Comparison of ENCODE assay signal across 18 mouse cellular contexts in genomic region chr5:37214614-37215013, GRCm38 (mm10). TPM values are rescaled to one million over a fixed set of nuclear protein-coding genes. Genes with fewer than 3 reads are reported as not detected.
DNase-seq lines count a peak whose midpoint lies in the region; ATAC-seq and TF ChIP-seq lines count a peak whose summit lies in the region.
"Had no signal": no experiment of that assay in that cellular context is flagged by ENCODE, and none has a peak within 500 bp of the region (broad histone marks: within the 10 kb centered on the region; RNA-seq: fewer than 3 reads in every experiment).

No protein-coding gene starts in this region.

- WGBS in midbrain, embryonic 11.5 days: 86% methylated on average over 6 of the region's 6 CpGs
- 76% methylated on average over 6 of the region's 6 CpGs for WGBS in midbrain, embryonic 16.5 days
- WGBS in hindbrain, embryonic 12.5 days: 70% methylated on average over 6 of the region's 6 CpGs
- WGBS in hindbrain, postnatal 0 days: 77% methylated on average over 6 of the region's 6 CpGs
- 30% methylated on average over 6 of the region's 6 CpGs for WGBS in neural tube, embryonic 15.5 days

- no peak overlapping the region for H3K4me3 ChIP-seq in midbrain, embryonic 11.5 days (ENCODE audit: low read depth, low read length)
- H3K4me3 ChIP-seq in midbrain, embryonic 16.5 days (ENCODE audit: low read depth, low read length): no peak overlapping the region
- no peak overlapping the region for H3K4me3 ChIP-seq in hindbrain, embryonic 12.5 days
- no peak overlapping the region for H3K4me3 ChIP-seq in hindbrain, postnatal 0 days (ENCODE audit: low read length)
- H3K4me3 ChIP-seq in neural tube, embryonic 15.5 days (replicated peaks): no peak overlapping the region
- H3K4me3 ChIP-seq: embryonic facial prominence, embryonic 12.5 days; forebrain, embryonic 15.5 days; heart, embryonic 15.5 days had no signal

- TF ChIP-seq CTCF in hindbrain, postnatal 0 days (IDR thresholded peaks at IDR 0.05; ENCODE audit: low read depth): no peak

- no peaks in the 10 kb centered on the region for H3K9me3 ChIP-seq in midbrain, embryonic 11.5 days (ENCODE audit: control insufficient read depth, low read length)
- H3K9me3 ChIP-seq in midbrain, embryonic 16.5 days (replicated peaks; ENCODE audit: control insufficient read depth, low read length, poor library complexity, severe bottlenecking): no peaks in the 10 kb centered on the region
- H3K9me3 ChIP-seq in hindbrain, embryonic 12.5 days (replicated peaks): no peaks in the 10 kb centered on the region
- H3K9me3 ChIP-seq in hindbrain, postnatal 0 days (ENCODE audit: low read length): no peaks in the 10 kb centered on the region
- no peaks in the 10 kb centered on the region for H3K9me3 ChIP-seq in neural tube, embryonic 15.5 days (replicated peaks)
- H3K9me3 ChIP-seq: embryonic facial prominence, embryonic 12.5 days; forebrain, embryonic 15.5 days; heart, embryonic 15.5 days had no signal

- no peak overlapping the region for H3K27ac ChIP-seq in midbrain, embryonic 11.5 days (ENCODE audit: low read depth, low read length)
- no peak overlapping the region for H3K27ac ChIP-seq in midbrain, embryonic 16.5 days (ENCODE audit: low read length)
- no peak overlapping the region for H3K27ac ChIP-seq in hindbrain, embryonic 12.5 days
- no peak overlapping the region for H3K27ac ChIP-seq in hindbrain, postnatal 0 days
- H3K27ac ChIP-seq in neural tube, embryonic 15.5 days (replicated peaks): peak overlapping the region; percentile 24; the same call in 1 of the 2 replicates
- H3K27ac ChIP-seq: embryonic facial prominence, embryonic 12.5 days; forebrain, embryonic 15.5 days; heart, embryonic 15.5 days had no signal

- H3K27me3 ChIP-seq in midbrain, embryonic 11.5 days (ENCODE audit: control insufficient read depth, insufficient read depth, low read length): no peaks in the 10 kb centered on the region
- no peaks in the 10 kb centered on the region for H3K27me3 ChIP-seq in midbrain, embryonic 16.5 days (ENCODE audit: control insufficient read depth, insufficient read depth, low read depth, low read length)
- 0 out of 2 replicates have a peak, but pooled peaks cover 5% of the 10 kb centered on the region for H3K27me3 ChIP-seq in hindbrain, embryonic 12.5 days
- H3K27me3 ChIP-seq in hindbrain, postnatal 0 days (ENCODE audit: insufficient read depth, low read length): no peaks in the 10 kb centered on the region
- H3K27me3 ChIP-seq in neural tube, embryonic 15.5 days (replicated peaks): 0 out of 2 replicates have a peak, but pooled peaks cover 3% of the 10 kb centered on the region
- H3K27me3 ChIP-seq: embryonic facial prominence, embryonic 12.5 days; forebrain, embryonic 15.5 days had no signal

- H3K9ac ChIP-seq in midbrain, embryonic 11.5 days (ENCODE audit: low read length): no peak overlapping the region
- H3K9ac ChIP-seq in midbrain, embryonic 16.5 days (ENCODE audit: low read depth, low read length): no peak overlapping the region
- no peak overlapping the region for H3K9ac ChIP-seq in hindbrain, embryonic 12.5 days
- no peak overlapping the region for H3K9ac ChIP-seq in hindbrain, postnatal 0 days (replicated peaks; ENCODE audit: low read length)
- no peak overlapping the region for H3K9ac ChIP-seq in neural tube, embryonic 15.5 days (replicated peaks)
- H3K9ac ChIP-seq: embryonic facial prominence, embryonic 12.5 days; forebrain, embryonic 15.5 days; heart, embryonic 15.5 days had no signal

- ATAC-seq in midbrain, embryonic 11.5 days (ENCODE audit: low FRiP score): no peak
- ATAC-seq in midbrain, embryonic 16.5 days: no peak
- ATAC-seq in hindbrain, embryonic 12.5 days (ENCODE audit: low FRiP score): peak; percentile 24; the same call in 1 of the 2 replicates
- ATAC-seq in hindbrain, postnatal 0 days: peak; percentile 38; the same call in 1 of the 2 replicates
- ATAC-seq in neural tube, embryonic 15.5 days (ENCODE audit: low FRiP score): peak; percentile 66; the same call in 1 of the 2 replicates
- no peak for ATAC-seq in cerebellum, adult (ENCODE audit: insufficient number of reproducible peaks, low FRiP score, low TSS enrichment)
- ATAC-seq: forebrain, embryonic 15.5 days had no signal

- no peaks in the 10 kb centered on the region for H3K4me1 ChIP-seq in midbrain, embryonic 11.5 days (ENCODE audit: control insufficient read depth, insufficient read depth, low read length)
- no peaks in the 10 kb centered on the region for H3K4me1 ChIP-seq in midbrain, embryonic 16.5 days (ENCODE audit: control insufficient read depth, insufficient read depth, low read length)
- peaks cover 10% of the 10 kb centered on the region for H3K4me1 ChIP-seq in hindbrain, embryonic 12.5 days
- H3K4me1 ChIP-seq in hindbrain, postnatal 0 days (ENCODE audit: insufficient read depth, low read length): no peaks in the 10 kb centered on the region
- peaks cover 39% of the 10 kb centered on the region for H3K4me1 ChIP-seq in neural tube, embryonic 15.5 days
- H3K4me1 ChIP-seq: embryonic facial prominence, embryonic 12.5 days; forebrain, embryonic 15.5 days; heart, embryonic 15.5 days had no signal

- peak; percentile 62 for DNase-seq in midbrain, embryonic 11.5 days (ENCODE audit: low spot score, missing footprints)
- DNase-seq in hindbrain, postnatal 0 days (ENCODE audit: low spot score): no peak
- DNase-seq in thymus, postnatal 36 days: no peak
- DNase-seq: cerebellum, adult 11-12 months; cerebellum, adult 9-10 months; cerebellum, postnatal 25 days; gastrocnemius, postnatal 36 days; heart, adult 11 months; heart, postnatal 14 days had no signal

- H3K36me3 ChIP-seq in midbrain, embryonic 11.5 days (ENCODE audit: control insufficient read depth, insufficient read depth, low read length): no peaks in the 10 kb centered on the region
- H3K36me3 ChIP-seq in midbrain, embryonic 16.5 days (ENCODE audit: control insufficient read depth, insufficient read depth, low read length): no peaks in the 10 kb centered on the region
- no peaks in the 10 kb centered on the region for H3K36me3 ChIP-seq in hindbrain, embryonic 12.5 days
- no peaks in the 10 kb centered on the region for H3K36me3 ChIP-seq in hindbrain, postnatal 0 days (ENCODE audit: insufficient read depth, low read length)
- H3K36me3 ChIP-seq in neural tube, embryonic 15.5 days: no peaks in the 10 kb centered on the region
- H3K36me3 ChIP-seq: embryonic facial prominence, embryonic 12.5 days; forebrain, embryonic 15.5 days; heart, embryonic 15.5 days had no signal

- no peak overlapping the region for H3K4me2 ChIP-seq in midbrain, embryonic 11.5 days
- H3K4me2 ChIP-seq in midbrain, embryonic 16.5 days (ENCODE audit: low read length): no peak overlapping the region
- H3K4me2 ChIP-seq in hindbrain, embryonic 12.5 days (replicated peaks): no peak overlapping the region
- no peak overlapping the region for H3K4me2 ChIP-seq in hindbrain, postnatal 0 days (ENCODE audit: low read depth, low read length)
- H3K4me2 ChIP-seq in neural tube, embryonic 15.5 days: no peak overlapping the region
- H3K4me2 ChIP-seq: embryonic facial prominence, embryonic 12.5 days; forebrain, embryonic 15.5 days; heart, embryonic 15.5 days had no signal

RNA-seq across cellular contexts. Expression of gene Crmp1, which starts 27.1 kb away (rescaled TPM):
- 272 and 295 TPM in 2 replicates for polyA plus RNA-seq in midbrain, embryonic 11.5 days (2014; fragmentation: Nextera tagmentation; extraction: Ambion mirVana)
- 977 and 1,010 TPM in 2 replicates for polyA plus RNA-seq in midbrain, embryonic 16.5 days (2015; fragmentation: Nextera tagmentation; extraction: Ambion mirVana)
- 497 and 557 TPM in 2 replicates for polyA plus RNA-seq in hindbrain, embryonic 12.5 days (2016; fragmentation: Nextera tagmentation; extraction: Ambion mirVana)
- total RNA-seq in hindbrain, postnatal 0 days (2014; rRNA removed): 1,015 and 1,414 TPM in 2 replicates
- polyA plus RNA-seq in hindbrain, postnatal 0 days (2015; fragmentation: Nextera tagmentation; extraction: Ambion mirVana): 607 and 697 TPM in 2 replicates
- polyA plus RNA-seq in neural tube, embryonic 15.5 days (2015; fragmentation: Nextera tagmentation; extraction: Ambion mirVana): 679 and 807 TPM in 2 replicates
- total RNA-seq: hematopoietic stem cell, adult 5-6 weeks; MEL had no signal

Comparison
In these comparisons a context has a peak if more than half of its experiments do, and no peak if none do; other contexts are left out.
1. ATAC-seq: peak in hindbrain, embryonic 12.5 days (single experiment), hindbrain, postnatal 0 days (single experiment) and neural tube, embryonic 15.5 days (single experiment); none in midbrain, embryonic 11.5 days (single experiment), midbrain, embryonic 16.5 days (single experiment) and cerebellum, adult (single experiment).